Mouse (Mus musculus) intestine, embryonic 15.5 days (tissue): Measurements from ENCODE around the gene Pdss2. TPM values are rescaled to one million over a fixed set of nuclear protein-coding genes. Genes with fewer than 3 reads are reported as not detected.
A peak's percentile ranks its signal among the peaks of the same experiment; 100 is the strongest.
"Not testable (repeated sequence)": the region's sequence is repeated elsewhere in the genome, so short reads cannot be mapped to it uniquely, and the experiment has no call there.

ENCODE experiments used
- ATAC-seq: fragments of 200-750 bp; cut with Nextera tagmentation; 2 replicates; pipeline ENCODE4 v1.8.0; 2017; ENCODE audit warnings: moderate TSS enrichment, moderate library complexity
- H3K27ac ChIP-seq: fragments of 300-500 bp; sonication (generic); 2 replicates; pipeline ENCODE4 v1.5.1; 2015; ENCODE audit warnings: mild to moderate bottlenecking, inconsistent platforms
- H3K27me3 ChIP-seq: fragments of 300-500 bp; sonication (generic); replicated peaks from 2 replicates; pipeline ENCODE4 v1.6.1; 2015; ENCODE audit warnings: inconsistent platforms
- H3K36me3 ChIP-seq: fragments of 300-500 bp; sonication (generic); 2 replicates; pipeline ENCODE4 v1.6.1; 2015; ENCODE audit warnings: inconsistent platforms
- H3K4me1 ChIP-seq: fragments of 300-500 bp; sonication (generic); replicated peaks from 2 replicates; pipeline ENCODE4 v1.6.1; 2015; ENCODE audit warnings: inconsistent platforms
- H3K4me2 ChIP-seq: fragments of 300-500 bp; sonication (generic); replicated peaks from 2 replicates; pipeline ENCODE4 v1.6.1; 2015; ENCODE audit warnings: mild to moderate bottlenecking, inconsistent platforms
- H3K4me3 ChIP-seq: fragments of 300-500 bp; sonication (generic); replicated peaks from 2 replicates; pipeline ENCODE4 v1.5.1; 2015; ENCODE audit warnings: inconsistent platforms
- H3K9ac ChIP-seq: fragments of 300-500 bp; sonication (generic); 2 replicates; pipeline ENCODE4 v1.6.1; 2015; ENCODE audit warnings: inconsistent platforms
- H3K9me3 ChIP-seq: fragments of 300-500 bp; sonication (generic); 2 replicates; pipeline ENCODE4 v1.6.1; 2016; ENCODE audit warnings: inconsistent platforms
- WGBS: fragments of 180-500 bp; shearing (Covaris S2); methylation state at CpG from one replicate; pipeline ENCODE4 v1.1.7; 2015; 5-methylcytosine and 5-hydroxymethylcytosine counted together
- polyA plus RNA-seq: library from polyadenylated mRNA; unstranded; fragments of >200 nt; fragmentation: Nextera tagmentation; extraction: Ambion mirVana; gene quantifications from 2 replicates; pipeline ENCODE4 v1.2.1, GENCODE M21; 2015

Gene Pdss2
- polyA plus RNA-seq, 1 experiment from 2014 or later = 14.8 TPM

DNA sequence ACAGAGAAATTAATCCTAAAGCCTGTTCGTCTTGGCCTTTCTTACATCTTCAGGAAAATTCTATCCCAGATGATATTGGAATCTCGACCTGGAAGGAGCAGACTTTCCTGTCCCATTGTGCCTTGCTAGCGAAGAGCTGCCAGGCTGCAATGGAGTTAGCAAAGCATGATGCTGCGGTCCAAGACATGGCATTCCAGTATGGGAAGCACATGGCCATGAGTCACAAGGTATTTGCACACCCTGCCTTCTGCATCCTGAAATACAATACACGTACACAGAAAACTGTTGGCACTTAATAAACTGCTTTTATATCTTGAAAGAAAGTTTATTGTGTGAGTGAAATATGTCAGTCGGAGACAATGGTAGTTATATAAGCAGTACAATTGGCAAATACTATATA, 172.5 kb downstream of the Pdss2 start:
- ATAC-seq = no peak
- H3K36me3 ChIP-seq = no peaks in the 10 kb centered on the region
- no peak overlapping the region for H3K9ac ChIP-seq
- 88% methylated on average over 6 of the region's 6 CpGs for WGBS
- no peak overlapping the region for H3K4me2 ChIP-seq
- no peaks in the 10 kb centered on the region for H3K27me3 ChIP-seq
- no peak overlapping the region for H3K27ac ChIP-seq
- H3K9me3 ChIP-seq = no peaks in the 10 kb centered on the region
- no peak overlapping the region for H3K4me3 ChIP-seq
- no peaks in the 10 kb centered on the region for H3K4me1 ChIP-seq

- Histone ChIP-seq H3K4me2 (no peak overlapping the region), H3K27me3 (no peaks in the 10 kb centered on the region), H3K9ac (no peak overlapping the region), H3K9me3 (no peaks in the 10 kb centered on the region), H3K4me1 (no peaks in the 10 kb centered on the region), H3K27ac (no peak overlapping the region), H3K4me3 (no peak overlapping the region), H3K36me3 (no peaks in the 10 kb centered on the region)
- 75% methylated on average over 4 of the region's 4 CpGs for WGBS
- ATAC-seq = no peak
These were observed 174.5 kb downstream of the Pdss2 start for GRCm38 (mm10) chr10:43395824-43396223.

DNA sequence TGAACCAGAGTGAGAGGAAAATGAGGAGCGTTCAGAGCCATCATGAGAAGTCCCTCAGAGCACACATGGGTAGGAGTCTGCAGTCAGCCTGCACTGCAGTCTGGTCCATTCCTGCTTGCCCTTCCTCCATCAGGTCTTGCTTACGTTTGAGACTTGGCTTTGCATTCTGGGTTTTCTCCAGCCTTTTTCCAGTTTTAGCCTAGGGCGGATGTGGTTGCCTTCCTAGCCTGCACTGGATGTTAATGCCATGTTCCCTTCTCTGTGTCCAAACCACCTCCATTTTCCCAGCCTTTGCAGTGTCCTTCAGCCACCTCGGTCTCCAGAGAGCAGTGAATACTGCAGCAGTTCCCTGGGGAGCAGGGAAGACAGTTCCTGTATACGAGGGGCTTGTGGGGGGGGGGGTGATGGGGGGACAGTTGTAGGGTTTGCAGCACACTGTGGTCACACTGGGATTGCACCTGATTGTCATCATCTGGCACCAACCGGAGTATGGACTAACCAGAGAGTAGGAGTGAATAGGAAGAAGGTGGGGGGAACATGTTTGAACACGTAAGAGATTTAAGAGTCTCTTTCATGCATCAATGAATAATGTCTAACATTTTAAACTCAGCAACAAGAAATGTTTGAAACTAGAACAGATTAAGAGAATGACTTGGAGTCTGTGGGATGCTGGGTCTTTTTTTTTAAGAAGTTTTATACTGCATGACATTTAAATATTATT, 178.5 kb downstream of the Pdss2 start:
- Histone ChIP-seq H3K36me3 (no peaks in the 10 kb centered on the region), H3K4me2 (no peak overlapping the region), H3K4me1 (no peaks in the 10 kb centered on the region), H3K27me3 (no peaks in the 10 kb centered on the region), H3K9ac (no peak overlapping the region), H3K9me3 (no peaks in the 10 kb centered on the region), H3K4me3 (no peak overlapping the region), H3K27ac (no peak overlapping the region)
- no peak for ATAC-seq
- WGBS = 75% methylated on average over 7 of the region's 7 CpGs

GRCm38 (mm10) chr10:43406107-43406506, 184.8 kb downstream of the Pdss2 start:
- ATAC-seq = no peak
- no peaks in the 10 kb centered on the region for H3K9me3 ChIP-seq
- H3K4me3 ChIP-seq = no peak overlapping the region
- H3K9ac ChIP-seq = no peak overlapping the region
- H3K4me2 ChIP-seq = no peak overlapping the region
- H3K36me3 ChIP-seq = no peaks in the 10 kb centered on the region
- peaks cover 4% of the 10 kb centered on the region; the same call in 1 of the 2 replicates for H3K4me1 ChIP-seq
- no peaks in the 10 kb centered on the region for H3K27me3 ChIP-seq
- H3K27ac ChIP-seq = no peak overlapping the region
- WGBS = 63% methylated on average over 1 of the region's 1 CpGs

- Histone ChIP-seq H3K4me2 (peak overlapping the region; percentile 38), H3K27me3 (no peaks in the 10 kb centered on the region), H3K9ac (no peak overlapping the region), H3K36me3 (no peaks in the 10 kb centered on the region), H3K27ac (no peak overlapping the region), H3K4me3 (0 out of 2 replicates have a peak overlapping the region, but pooled peaks have one; percentile 9), H3K9me3 (no peaks in the 10 kb centered on the region), H3K4me1 (peaks cover 4% of the 10 kb centered on the region; the same call in 1 of the 2 replicates)
- peak; percentile 65 for ATAC-seq
- WGBS = 38% methylated on average over 12 of the region's 12 CpGs
These were observed 185.6 kb downstream of the Pdss2 start for GRCm38 (mm10) chr10:43406885-43407284.

DNA sequence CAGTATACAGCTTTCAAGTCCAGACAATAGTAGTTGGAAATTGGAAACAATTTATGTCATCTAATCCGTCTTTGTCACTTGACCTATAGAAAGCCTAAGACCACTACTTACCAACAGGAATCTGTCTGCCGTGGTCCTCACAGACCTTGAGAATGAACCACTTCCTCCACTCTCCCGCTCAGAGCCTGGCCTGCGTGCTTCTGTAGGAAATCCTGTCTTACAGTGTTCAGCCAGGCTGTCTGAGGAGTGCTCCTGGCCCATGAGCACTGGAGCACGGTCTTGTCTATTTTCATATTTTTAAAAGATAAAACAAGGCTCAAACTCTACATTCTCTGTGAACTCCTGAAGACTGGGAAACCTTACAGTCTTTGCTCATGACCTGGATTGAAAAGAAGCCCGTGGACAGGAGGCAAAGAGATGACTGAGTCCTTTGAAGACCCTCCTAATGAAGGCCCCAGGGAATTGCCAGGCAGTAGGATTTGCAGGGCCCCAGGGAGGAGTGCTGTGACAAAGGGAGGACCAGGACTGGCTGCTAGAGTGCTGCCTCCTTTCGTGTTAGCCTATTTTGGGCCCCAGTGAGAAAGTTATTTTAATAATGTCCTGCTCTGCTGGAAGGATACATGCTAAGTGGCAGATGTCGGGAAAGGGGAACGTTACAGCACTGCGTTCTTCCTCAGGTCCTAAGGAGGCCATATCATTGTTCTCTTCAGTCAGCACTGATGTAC, 188.4 kb downstream of the Pdss2 start:
- no peaks in the 10 kb centered on the region for H3K9me3 ChIP-seq
- H3K4me1 ChIP-seq = peaks cover 4% of the 10 kb centered on the region; the same call in 1 of the 2 replicates
- H3K36me3 ChIP-seq = no peaks in the 10 kb centered on the region
- ATAC-seq = no peak
- no peak overlapping the region for H3K9ac ChIP-seq
- H3K4me2 ChIP-seq = no peak overlapping the region
- 83% methylated on average over 10 of the region's 10 CpGs for WGBS
- no peak overlapping the region for H3K4me3 ChIP-seq
- no peaks in the 10 kb centered on the region for H3K27me3 ChIP-seq
- H3K27ac ChIP-seq = no peak overlapping the region

DNA sequence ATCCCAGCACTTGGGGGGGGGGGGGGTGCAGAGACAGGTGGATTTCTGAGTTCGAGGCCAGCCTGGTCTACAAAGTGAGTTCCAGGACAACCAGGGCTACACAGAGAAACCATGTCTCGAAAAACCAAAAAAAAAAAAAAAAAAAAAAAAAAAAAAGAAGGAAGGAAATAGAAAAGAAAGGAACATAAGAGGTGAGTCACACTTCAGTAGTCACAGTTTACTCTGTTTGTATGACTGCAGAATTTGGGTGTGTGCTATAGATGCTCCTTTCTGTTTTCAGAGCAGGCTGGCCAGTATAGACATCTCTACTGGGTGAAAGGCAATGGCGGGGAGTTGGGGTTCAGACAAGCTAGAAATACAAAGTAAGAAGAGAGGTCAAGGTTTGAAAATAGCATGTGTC, 189.9 kb downstream of the Pdss2 start:
- H3K4me3 ChIP-seq, H3K9me3 ChIP-seq, H3K4me2 ChIP-seq, H3K36me3 ChIP-seq, H3K27ac ChIP-seq, ATAC-seq, H3K4me1 ChIP-seq, H3K27me3 ChIP-seq, H3K9ac ChIP-seq: not testable (repeated sequence)
- 96% methylated on average over 3 of the region's 3 CpGs for WGBS

DNA sequence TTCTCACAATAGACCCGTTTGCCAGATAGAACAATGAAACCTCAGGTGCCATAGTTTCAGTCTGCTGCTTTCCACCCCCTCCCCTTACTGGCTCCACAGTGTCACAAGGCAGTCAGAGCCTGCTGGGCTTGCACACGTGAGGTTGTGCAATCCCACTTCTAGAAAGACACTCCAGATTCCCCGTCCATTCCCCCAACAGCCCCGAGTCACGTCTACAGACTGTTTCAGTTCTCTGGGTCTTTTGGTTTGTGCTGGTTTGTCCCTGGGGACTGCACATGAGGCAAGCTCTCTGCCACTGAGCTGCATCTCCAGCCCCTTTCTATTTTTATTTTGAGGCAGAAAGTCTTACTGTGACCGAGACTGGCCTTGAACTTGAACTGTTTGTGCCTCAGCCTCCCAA, 196.1 kb downstream of the Pdss2 start:
- ATAC-seq = no peak
- Histone ChIP-seq H3K36me3 (no peaks in the 10 kb centered on the region), H3K4me1 (no peaks in the 10 kb centered on the region), H3K9ac (no peak overlapping the region), H3K4me3 (no peak overlapping the region), H3K4me2 (no peak overlapping the region), H3K27me3 (no peaks in the 10 kb centered on the region), H3K27ac (no peak overlapping the region), H3K9me3 (no peaks in the 10 kb centered on the region)
- 86% methylated on average over 6 of the region's 6 CpGs for WGBS

- H3K4me2 ChIP-seq = no peak overlapping the region
- H3K4me3 ChIP-seq = no peak overlapping the region
- H3K9ac ChIP-seq = no peak overlapping the region
- peak; percentile 47; the same call in 1 of the 2 replicates for ATAC-seq
- no peaks in the 10 kb centered on the region for H3K9me3 ChIP-seq
- H3K27ac ChIP-seq = no peak overlapping the region
- no peaks in the 10 kb centered on the region for H3K27me3 ChIP-seq
- no peaks in the 10 kb centered on the region for H3K4me1 ChIP-seq
- H3K36me3 ChIP-seq = no peaks in the 10 kb centered on the region
- WGBS = 62% methylated on average over 22 of the region's 22 CpGs
These were observed 199.6 kb downstream of the Pdss2 start for GRCm38 (mm10) chr10:43420660-43421413.

DNA sequence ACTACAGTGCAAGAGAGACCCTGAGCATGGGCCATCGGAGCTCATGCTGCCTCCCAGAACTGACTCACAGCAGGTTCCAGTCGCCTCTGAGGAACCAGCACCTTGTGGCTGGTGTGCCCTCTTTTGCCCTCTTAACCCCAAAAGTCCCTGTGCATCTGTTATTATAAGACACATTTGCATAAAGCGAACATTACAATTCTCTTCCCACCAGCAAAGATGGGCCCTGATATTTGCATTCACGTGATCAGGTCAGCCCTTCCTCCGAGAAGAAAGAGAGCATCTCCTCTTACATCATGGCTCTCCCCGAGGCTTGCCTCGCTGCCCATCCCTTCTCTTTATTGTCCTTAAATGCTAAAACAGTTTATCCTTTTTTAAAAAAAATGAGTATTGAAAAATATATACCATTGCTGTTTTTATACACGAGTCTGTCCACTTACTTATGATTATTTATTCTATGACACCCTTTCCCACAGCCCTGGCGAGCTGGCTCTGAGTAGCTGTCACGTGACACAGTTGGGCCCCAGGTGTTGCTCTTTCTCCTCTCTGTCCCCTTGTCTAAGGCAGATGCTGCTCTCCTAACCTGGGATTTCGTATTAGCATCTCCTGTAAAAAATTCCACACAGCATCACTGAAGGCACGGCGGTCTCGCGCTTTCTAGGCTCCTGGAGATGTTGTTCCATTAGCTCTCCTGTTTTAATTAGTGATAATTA, 200.9 kb downstream of the Pdss2 start:
- no peaks in the 10 kb centered on the region for H3K36me3 ChIP-seq
- no peaks in the 10 kb centered on the region for H3K27me3 ChIP-seq
- no peaks in the 10 kb centered on the region for H3K9me3 ChIP-seq
- H3K4me3 ChIP-seq = no peak overlapping the region
- H3K9ac ChIP-seq = no peak overlapping the region
- no peaks in the 10 kb centered on the region for H3K4me1 ChIP-seq
- no peak overlapping the region for H3K4me2 ChIP-seq
- WGBS = 78% methylated on average over 15 of the region's 15 CpGs
- no peak for ATAC-seq
- no peak overlapping the region for H3K27ac ChIP-seq

GRCm38 (mm10) chr10:43424545-43424944, 203.3 kb downstream of the Pdss2 start:
- Histone ChIP-seq H3K4me3 (no peak overlapping the region), H3K9me3 (no peaks in the 10 kb centered on the region), H3K9ac (no peak overlapping the region), H3K4me1 (no peaks in the 10 kb centered on the region), H3K36me3 (no peaks in the 10 kb centered on the region), H3K4me2 (no peak overlapping the region), H3K27me3 (no peaks in the 10 kb centered on the region), H3K27ac (no peak overlapping the region)
- 84% methylated on average over 5 of the region's 5 CpGs for WGBS
- ATAC-seq = no peak

- Histone ChIP-seq H3K9me3 (no peaks in the 10 kb centered on the region), H3K9ac (no peak overlapping the region), H3K4me1 (no peaks in the 10 kb centered on the region), H3K36me3 (no peaks in the 10 kb centered on the region), H3K4me2 (no peak overlapping the region), H3K27ac (no peak overlapping the region), H3K4me3 (no peak overlapping the region), H3K27me3 (no peaks in the 10 kb centered on the region)
- ATAC-seq = no peak
- 90% methylated on average over 5 of the region's 5 CpGs for WGBS
These were observed 209.3 kb downstream of the Pdss2 start for GRCm38 (mm10) chr10:43430606-43431005.
